Mouse (Mus musculus) heart, adult 2 months (tissue): ENCODE measurements around the gene Hist1h1a.

ENCODE experiments used
- CTCF ChIP-seq: fragments of 200-600 bp; IDR thresholded peaks from 2 replicates; pipeline ENCODE4 v1.8.1; 2022; ENCODE audit warnings: antibody characterized with exemption, mild to moderate bottlenecking, moderate library complexity
- EP300 ChIP-seq: fragments of 200-500 bp; IDR thresholded peaks from 2 replicates; pipeline ENCODE4 v1.6.1; 2011; ENCODE audit warnings: low read depth, low read length, control low read depth; ENCODE audit not compliant: insufficient read depth
- POLR2A ChIP-seq: fragments of 200-500 bp; IDR thresholded peaks from 2 replicates; pipeline ENCODE4 v1.6.1; 2011; ENCODE audit warnings: mild to moderate bottlenecking, low read depth, low read length, control low read depth; ENCODE audit not compliant: insufficient read depth

- TF ChIP-seq CTCF (no peak), POLR2A (no peak), EP300 (no peak)
Measured at GRCm38 (mm10) chr13:23752742-23753172, 10.7 kb upstream of the Hist1h1a start.
